Mouse (Mus musculus): ENCODE measurements around the gene Wfdc2.
"Not testable (repeated sequence)": the region's sequence is repeated elsewhere in the genome, so short reads cannot be mapped to it uniquely, and the experiment has no call there.

The Wfdc2 gene

GRCm38 (mm10) chr2:164549338-164549737, 12.9 kb upstream of the Wfdc2 start:
- in situ Hi-C loops (cut with MboI, MseI), result no loop called here

GRCm38 (mm10) chr2:164549963-164550894, 12.0 kb upstream of the Wfdc2 start:
- in situ Hi-C loops (cut with MboI, MseI), result no loop called here

DNA sequence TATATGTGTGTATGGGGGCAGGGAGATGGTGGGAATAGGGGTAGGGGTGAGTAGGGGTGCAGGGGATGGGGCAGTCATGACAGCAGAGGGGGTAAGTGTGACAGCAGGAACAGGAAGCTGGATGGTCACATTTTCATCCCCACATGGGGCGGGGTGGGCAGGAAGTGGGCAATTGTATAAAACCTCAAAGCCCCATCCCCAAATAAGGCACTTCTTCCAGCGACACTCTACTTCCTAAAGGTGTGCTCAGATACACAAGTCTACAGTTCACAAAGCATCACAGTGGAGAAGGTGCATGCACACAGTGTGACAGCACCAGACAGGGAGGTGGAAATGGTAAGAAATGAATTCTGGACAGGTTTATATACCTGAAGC, 11.3 kb upstream of the Wfdc2 start:
- in situ Hi-C loops (cut with MboI, MseI), result no loop called here

DNA sequence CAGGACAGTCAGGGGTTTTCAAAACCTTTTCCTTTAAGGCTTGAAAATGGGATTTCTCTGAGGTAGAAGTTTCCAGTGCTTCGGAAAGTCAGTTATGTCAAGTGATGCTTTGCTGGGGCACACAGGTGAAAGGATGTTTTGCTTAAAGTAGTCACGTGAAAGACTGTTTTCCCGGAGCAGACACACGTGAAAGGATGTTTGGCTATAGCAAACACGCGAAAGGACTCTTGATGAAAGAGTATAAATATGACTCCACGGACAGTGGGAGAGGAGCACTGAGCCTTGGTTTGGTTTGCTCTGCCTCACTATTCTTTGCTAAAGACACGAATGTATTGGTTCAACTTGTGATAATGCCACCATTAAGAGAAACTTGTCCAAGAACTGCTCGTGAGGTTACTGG, 10.7 kb upstream of the Wfdc2 start:
- in situ Hi-C loops (cut with MboI, MseI), result no loop called here

DNA sequence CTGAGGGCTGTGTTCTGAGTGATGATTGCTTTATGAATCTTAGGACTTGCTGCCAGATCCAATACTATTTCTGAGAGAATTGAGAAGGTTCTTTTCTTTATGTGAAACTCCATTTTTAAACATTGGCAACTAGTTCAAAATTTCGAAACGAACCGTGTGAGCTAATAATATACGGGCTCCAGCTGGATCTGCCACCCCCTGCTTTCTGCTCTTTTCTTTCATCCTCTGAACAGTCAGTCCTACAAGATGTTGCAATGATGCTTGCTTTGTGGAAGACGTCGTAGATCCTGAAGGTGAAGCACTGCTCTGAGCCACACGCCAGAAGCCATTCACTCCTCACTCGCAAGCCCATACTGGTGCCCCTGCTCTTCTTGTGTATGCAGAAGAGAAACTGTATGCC, 3.8 kb upstream of the Wfdc2 start:
- in situ Hi-C loops (cut with MboI, MseI), result no loop called here

GRCm38 (mm10) chr2:164558991-164559645, 3.1 kb upstream of the Wfdc2 start:
- in situ Hi-C loops (cut with MboI, MseI), result no loop called here

DNA sequence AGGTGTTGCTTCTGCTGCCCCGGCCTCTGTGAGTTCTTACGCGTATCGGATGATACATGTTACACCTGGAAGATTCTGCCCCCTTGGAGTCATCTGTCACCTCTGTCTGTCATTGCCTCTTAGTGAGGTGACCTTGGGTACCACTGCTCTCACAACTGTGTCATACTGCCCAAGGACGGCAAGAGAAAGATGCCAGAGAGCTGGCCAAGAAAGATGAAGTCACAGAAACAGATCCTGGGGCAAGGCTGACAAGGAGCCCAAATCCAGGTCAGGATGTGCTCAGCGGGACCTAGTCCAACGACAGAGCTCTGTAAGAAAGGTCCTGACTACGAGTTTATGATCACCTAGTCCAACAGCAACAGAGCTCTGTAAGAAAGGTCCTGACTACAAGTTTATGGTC, 2.1 kb upstream of the Wfdc2 start:
- in situ Hi-C loops (cut with MboI, MseI), result no loop called here

- in situ Hi-C loops (cut with MboI, MseI), result no loop called here
Measured at GRCm38 (mm10) chr2:164563339-164564038, 1.3 kb downstream of the Wfdc2 start.

GRCm38 (mm10) chr2:164564346-164564745, 2.1 kb downstream of the Wfdc2 start:
- in situ Hi-C loops (cut with MboI, MseI), result no loop called here

DNA sequence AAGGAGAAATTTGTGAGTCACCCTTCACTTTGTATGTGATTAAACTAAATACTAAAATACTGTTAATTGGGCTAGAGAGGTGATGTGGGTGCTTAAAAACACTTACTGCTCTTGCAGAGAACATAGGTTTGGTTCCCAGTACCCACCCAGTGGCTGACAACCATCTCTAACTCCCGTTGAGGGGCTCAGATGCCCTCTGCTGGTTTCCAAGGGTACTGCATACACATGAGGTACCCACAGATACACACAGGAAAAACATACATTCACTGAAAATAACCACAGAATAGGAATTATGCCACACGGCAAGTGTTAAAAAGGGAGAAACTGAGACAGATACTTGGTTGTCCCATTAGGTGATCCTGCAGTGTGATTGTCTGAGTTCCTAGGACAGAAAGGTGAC, 4.8 kb downstream of the Wfdc2 start:
- in situ Hi-C loops (cut with MboI, MseI), result no loop called here

- in situ Hi-C loops (cut with MboI, MseI), result no loop called here
Measured at GRCm38 (mm10) chr2:164567460-164567859, 5.2 kb downstream of the Wfdc2 start.

DNA sequence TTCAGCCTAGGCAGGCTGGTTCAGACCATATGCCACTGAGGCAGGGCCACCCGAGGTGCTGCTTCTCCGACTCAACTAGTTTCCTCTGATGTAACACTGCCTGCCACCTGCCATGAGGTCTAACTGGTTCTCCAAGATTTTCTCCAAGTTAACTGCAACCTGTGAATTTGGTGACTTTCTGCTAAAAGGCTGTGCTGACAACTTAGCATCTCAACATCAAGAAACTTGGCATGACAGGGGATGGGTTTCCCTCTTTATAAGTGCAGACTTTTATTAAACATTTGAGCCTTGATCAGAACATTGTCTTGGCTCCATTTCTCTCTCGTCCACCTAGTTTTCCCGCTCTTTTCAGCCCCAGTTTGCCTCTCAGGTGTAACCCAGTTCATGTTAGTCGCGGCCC, 11.1 kb downstream of the Wfdc2 start, which contains the start of gene Spint3:
TSS of gene Spint3 (minus strand) at position 101 of the 400 bp plus-strand sequence.
- in situ Hi-C loops (cut with MboI, MseI), result not testable (repeated sequence)

GRCm38 (mm10) chr2:164585025-164585725, 23.0 kb downstream of the Wfdc2 start, which contains the start of gene Wfdc6a:
TSS of gene Wfdc6a (minus strand) at chr2:164585447.
- in situ Hi-C loops (cut with MboI, MseI), result not testable (repeated sequence)

GRCm38 (mm10) chr2:164592014-164592413, 29.8 kb downstream of the Wfdc2 start:
- in situ Hi-C loops (cut with MboI, MseI), result no loop called here

DNA sequence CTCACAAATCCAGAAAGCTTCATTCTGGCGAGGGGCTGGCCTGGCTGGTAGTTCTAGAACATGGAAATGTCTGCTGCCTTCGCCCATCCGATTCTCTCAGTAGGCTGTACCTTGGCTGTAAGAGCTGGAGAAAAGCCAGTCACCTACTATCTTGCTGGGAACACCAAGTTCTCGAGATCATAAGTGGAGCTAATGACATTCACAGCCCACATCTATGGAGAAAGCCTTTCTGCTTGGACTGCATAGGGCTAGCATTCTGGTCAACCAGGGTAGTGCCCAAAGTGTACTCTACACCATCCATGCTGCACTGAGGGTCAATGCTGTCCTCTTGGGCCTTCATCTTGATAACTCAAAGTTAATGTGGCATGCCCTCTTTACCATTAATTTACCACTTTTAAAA, 31.3 kb downstream of the Wfdc2 start, which contains the start of gene Eppin:
TSS of gene Eppin (minus strand) at position 101 of the 400 bp plus-strand sequence.
- in situ Hi-C loops (cut with MboI, MseI), result no loop called here

DNA sequence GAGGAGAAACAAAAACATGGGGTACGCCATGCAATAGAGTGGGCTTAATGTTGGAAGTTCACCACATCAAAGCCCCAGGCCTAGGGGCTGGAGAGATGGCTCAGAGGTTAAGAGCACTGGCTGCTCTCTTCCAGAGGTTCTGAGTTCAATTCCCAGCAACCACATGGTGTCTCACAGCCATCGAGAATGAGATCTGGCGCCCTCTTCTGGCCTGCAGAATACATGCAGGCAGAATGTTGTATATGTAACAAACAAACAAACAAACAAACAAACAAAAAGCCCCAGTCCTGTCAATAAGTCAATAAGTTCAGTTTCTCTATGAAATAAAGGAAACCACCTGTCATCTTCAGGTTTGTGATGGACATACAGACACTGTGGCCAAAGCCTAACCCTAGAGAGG, 38.0 kb downstream of the Wfdc2 start:
- in situ Hi-C loops (cut with MboI, MseI), result loop anchor here (10.0 kb wide), 1 partner anchor 1905 kb away; no protein-coding TSS in a partner anchor

GRCm38 (mm10) chr2:164603482-164603881, 41.3 kb downstream of the Wfdc2 start:
- in situ Hi-C loops (cut with MboI, MseI), result loop anchor here (10.0 kb wide), 1 partner anchor 1901 kb away; no protein-coding TSS in a partner anchor

- in situ Hi-C loops (cut with MboI, MseI), result loop anchor here (10.0 kb wide), 1 partner anchor 1900 kb away; no protein-coding TSS in a partner anchor
Measured at GRCm38 (mm10) chr2:164604411-164604810, 42.2 kb downstream of the Wfdc2 start.

DNA sequence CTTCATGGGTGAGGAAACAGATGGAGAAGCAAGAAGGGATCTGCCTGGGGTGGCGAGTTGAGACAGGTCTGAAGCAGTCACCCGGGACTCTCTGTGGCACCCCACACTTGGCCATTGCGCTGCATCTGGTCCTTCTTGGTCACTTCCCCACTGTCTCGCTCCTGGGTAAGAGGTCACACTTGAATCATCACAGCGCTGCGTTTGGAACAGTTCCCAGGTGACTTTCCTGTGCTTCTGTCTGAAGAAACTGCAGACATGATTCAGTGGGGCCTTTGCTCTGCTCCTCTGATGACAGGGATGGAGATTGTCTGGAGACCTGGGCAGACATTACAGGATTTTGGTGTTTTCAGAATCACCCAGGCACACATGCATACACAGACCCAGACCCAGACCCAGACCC, 46.6 kb downstream of the Wfdc2 start:
- in situ Hi-C loops (cut with MboI, MseI), result loop anchor here (10.0 kb wide), 1 partner anchor 1896 kb away; no protein-coding TSS in a partner anchor

DNA sequence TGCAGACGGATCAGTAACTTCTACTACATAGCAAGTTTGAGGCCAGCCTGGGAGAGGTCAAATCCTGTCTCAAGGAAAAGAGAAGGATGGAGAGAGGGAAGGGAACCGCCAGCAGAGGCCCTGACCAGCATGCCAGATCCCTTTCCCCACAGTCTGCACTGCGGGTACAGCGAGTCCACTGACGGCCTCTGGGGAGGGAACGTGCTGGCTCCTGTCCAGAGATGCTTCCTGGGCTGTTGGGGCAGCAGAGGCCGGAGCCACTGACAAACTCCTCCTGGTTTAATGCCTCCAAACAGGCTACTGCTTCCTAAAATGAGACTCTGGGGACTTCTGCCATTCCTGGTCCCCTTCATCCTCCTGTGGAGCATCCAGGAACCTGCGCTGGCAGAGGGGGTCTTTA, 51.3 kb downstream of the Wfdc2 start, which contains the start of the genes Wfdc6b and Wfdc8:
TSS of gene Wfdc6b (plus strand) at position 52 of the 400 bp plus-strand sequence.
TSS of gene Wfdc8 (minus strand) at position 156 of the 400 bp plus-strand sequence.
- in situ Hi-C loops (cut with MboI, MseI), result not testable (repeated sequence)

- in situ Hi-C loops (cut with MboI, MseI), result loop anchor here (5.0 kb wide), 1 partner anchor 33 kb away; no protein-coding TSS in a partner anchor
Measured at GRCm38 (mm10) chr2:164615386-164615785, 53.2 kb downstream of the Wfdc2 start.

All from T-helper 2 cell (primary cell).